Mouse (Mus musculus) midbrain, postnatal 0 days (tissue): ENCODE results near the gene BC025920. TPM values are rescaled to one million over a fixed set of nuclear protein-coding genes. Genes with fewer than 3 reads are reported as not detected.
A peak's percentile ranks its signal among the peaks of the same experiment; 100 is the strongest.

Experiments used
- ATAC-seq: fragments of 200-750 bp; cut with Nextera tagmentation; 2 replicates; pipeline ENCODE4 v1.8.0; 2017; ENCODE audit warnings: moderate number of reproducible peaks, mild to moderate bottlenecking, moderate TSS enrichment, moderate library complexity; ENCODE audit not compliant: low FRiP score
- DNase-seq: peaks from one replicate; pipeline ENCODE4 v3.0.0-alpha.2; 2015; ENCODE audit warnings: low spot score
- H3K27ac ChIP-seq: fragments of 300-500 bp; sonication (generic); 2 replicates; pipeline ENCODE4 v1.5.1; 2014; ENCODE audit warnings: low read depth, mild to moderate bottlenecking, low read length, mixed read lengths
- H3K27me3 ChIP-seq: fragments of 300-500 bp; sonication (generic); 2 replicates; pipeline ENCODE4 v1.6.1; 2014; ENCODE audit warnings: low read length, control low read depth, mixed read lengths; ENCODE audit not compliant: insufficient read depth
- H3K36me3 ChIP-seq: fragments of 300-500 bp; sonication (generic); 2 replicates; pipeline ENCODE4 v1.6.1; 2014; ENCODE audit warnings: low read length, control low read depth, mixed read lengths; ENCODE audit not compliant: insufficient read depth
- H3K4me1 ChIP-seq: fragments of 300-500 bp; sonication (generic); 2 replicates; pipeline ENCODE4 v1.6.1; 2014; ENCODE audit warnings: mild to moderate bottlenecking, control low read depth, antibody characterized with exemption, low read length, mixed read lengths; ENCODE audit not compliant: insufficient read depth
- H3K4me2 ChIP-seq: fragments of 300-500 bp; sonication (generic); 2 replicates; pipeline ENCODE4 v1.6.1; 2014; ENCODE audit warnings: low read depth, mild to moderate bottlenecking, low read length, mixed read lengths; ENCODE audit not compliant: poor library complexity, severe bottlenecking
- H3K4me3 ChIP-seq: fragments of 300-500 bp; sonication (generic); 2 replicates; pipeline ENCODE4 v1.5.1; 2014; ENCODE audit warnings: low read depth, mild to moderate bottlenecking, low read length, moderate library complexity
- H3K9ac ChIP-seq: fragments of 300-500 bp; sonication (generic); replicated peaks from 2 replicates; pipeline ENCODE4 v1.6.1; 2014; ENCODE audit warnings: mild to moderate bottlenecking, low read length, moderate library complexity, mixed read lengths; ENCODE audit not compliant: poor library complexity, severe bottlenecking
- H3K9me3 ChIP-seq: fragments of 300-500 bp; sonication (generic); 2 replicates; pipeline ENCODE4 v1.6.1; 2016; ENCODE audit warnings: low read length, control low read depth
- CTCF ChIP-seq: IDR thresholded peaks from 2 replicates; pipeline ENCODE4 v1.5.1; 2016; ENCODE audit warnings: antibody characterized with exemption, mild to moderate bottlenecking
- WGBS: fragments of 180-500 bp; shearing (Covaris S2); extraction: QIAGEN DNeasy Blood & Tissue Kit; methylation state at CpG from one replicate; pipeline ENCODE4 v1.1.7; 2014; 5-methylcytosine and 5-hydroxymethylcytosine counted together
- polyA plus RNA-seq: library from polyadenylated mRNA; unstranded; fragments of >200 nt; fragmentation: Nextera tagmentation; extraction: Ambion mirVana; gene quantifications from 2 replicates; pipeline ENCODE4 v1.2.1, GENCODE M21; 2015
- total RNA-seq: library from RNA; depleted of rRNA; stranded (reverse); fragments of >200 nt; gene quantifications from 2 replicates; pipeline ENCODE4 v1.2.3, GENCODE M21; 2014; rRNA removed

BC025920 gene
- total RNA-seq: 1.2 and 2.6 TPM in 2 replicates
- polyA plus RNA-seq: 0.80 and 1.6 TPM in 2 replicates

DNA sequence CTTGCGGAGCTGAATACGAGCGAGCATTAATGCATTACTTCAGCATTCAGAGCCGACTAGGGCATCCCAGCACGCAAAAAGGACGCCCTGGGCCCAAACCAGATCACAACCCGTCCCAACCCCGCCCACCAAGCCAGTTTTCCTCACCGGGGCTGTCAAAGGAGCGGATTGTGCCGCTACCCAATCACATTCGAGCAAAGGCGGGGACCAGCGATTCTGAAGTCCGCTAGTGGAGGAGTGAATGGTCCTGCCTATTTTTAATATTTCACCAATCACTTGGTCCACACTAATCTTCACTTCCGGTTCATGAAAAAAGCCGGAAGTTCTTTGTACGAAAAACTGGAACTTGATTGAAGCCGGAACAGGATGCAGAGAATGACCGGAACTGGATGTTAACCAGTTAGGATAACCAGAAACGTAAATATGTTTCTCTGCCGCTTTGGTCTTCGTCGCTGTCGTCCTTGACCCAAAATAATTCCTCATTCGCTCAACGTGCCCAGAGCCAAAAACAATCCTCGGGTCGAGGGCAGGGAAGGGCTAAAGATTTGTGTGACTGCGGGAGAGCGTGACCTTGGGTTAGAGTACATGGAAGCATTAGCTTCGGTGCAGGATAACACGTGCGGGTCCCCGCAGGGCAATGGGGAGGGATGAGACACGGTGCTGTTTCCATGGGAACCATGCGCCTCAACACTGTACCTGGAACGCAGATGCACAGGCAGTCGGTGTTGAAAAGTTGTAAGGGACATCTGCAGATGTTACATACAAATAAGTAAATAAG lies at the start of gene BC025920:
Gene BC025920, plus strand, starts transcription at position 297 of the 778 bp plus-strand sequence.
- Histone ChIP-seq H3K4me1 (peaks cover 4% of the 10 kb centered on the region; the same call in 1 of the 2 replicates), H3K4me2 (peak within 1 kb of the TSS; percentile 53), H3K9ac (peak within 1 kb of the TSS; percentile 52; the same call in 1 of the 2 replicates), H3K27me3 (no peaks in the 10 kb centered on the region), H3K9me3 (no peaks in the 10 kb centered on the region), H3K27ac (peak within 1 kb of the TSS; percentile 87), H3K36me3 (no peaks in the 10 kb centered on the region), H3K4me3 (peak within 1 kb of the TSS; percentile 38)
- DNase-seq (peak; percentile 99), ATAC-seq (peak; percentile 88)
- peak; percentile 14; the same call in 1 of the 2 replicates for TF ChIP-seq CTCF
- WGBS: under 1% methylated on average over 39 of the region's 39 CpGs

- 77% methylated on average over 3 of the region's 3 CpGs for WGBS
- no peaks in the 10 kb centered on the region for H3K9me3 ChIP-seq
- H3K4me1 ChIP-seq: peaks cover 11% of the 10 kb centered on the region; the same call in 1 of the 2 replicates
- no peak overlapping the region for H3K27ac ChIP-seq
- no peak overlapping the region for H3K4me2 ChIP-seq
- TF ChIP-seq CTCF: peak; percentile 65
- no peaks in the 10 kb centered on the region for H3K27me3 ChIP-seq
- H3K4me3 ChIP-seq: no peak overlapping the region
- no peaks in the 10 kb centered on the region for H3K36me3 ChIP-seq
- ATAC-seq (no peak), DNase-seq (no peak)
- H3K9ac ChIP-seq: no peak overlapping the region
Measured at GRCm38 (mm10) chr10:81556282-81556681, 49.8 kb upstream of the BC025920 start.

GRCm38 (mm10) chr10:81557491-81557890 lies 48.6 kb upstream of the BC025920 start:
- H3K36me3 ChIP-seq: no peaks in the 10 kb centered on the region
- H3K4me1 ChIP-seq: peaks cover 6% of the 10 kb centered on the region; the same call in 1 of the 2 replicates
- TF ChIP-seq CTCF: no peak
- 50% methylated on average over 1 of the region's 1 CpGs for WGBS
- H3K27me3 ChIP-seq: no peaks in the 10 kb centered on the region
- H3K9me3 ChIP-seq: no peaks in the 10 kb centered on the region
- H3K27ac ChIP-seq: no peak overlapping the region
- H3K9ac ChIP-seq: no peak overlapping the region
- H3K4me3 ChIP-seq: no peak overlapping the region
- H3K4me2 ChIP-seq: no peak overlapping the region
- DNase-seq (no peak), ATAC-seq (no peak)

DNA sequence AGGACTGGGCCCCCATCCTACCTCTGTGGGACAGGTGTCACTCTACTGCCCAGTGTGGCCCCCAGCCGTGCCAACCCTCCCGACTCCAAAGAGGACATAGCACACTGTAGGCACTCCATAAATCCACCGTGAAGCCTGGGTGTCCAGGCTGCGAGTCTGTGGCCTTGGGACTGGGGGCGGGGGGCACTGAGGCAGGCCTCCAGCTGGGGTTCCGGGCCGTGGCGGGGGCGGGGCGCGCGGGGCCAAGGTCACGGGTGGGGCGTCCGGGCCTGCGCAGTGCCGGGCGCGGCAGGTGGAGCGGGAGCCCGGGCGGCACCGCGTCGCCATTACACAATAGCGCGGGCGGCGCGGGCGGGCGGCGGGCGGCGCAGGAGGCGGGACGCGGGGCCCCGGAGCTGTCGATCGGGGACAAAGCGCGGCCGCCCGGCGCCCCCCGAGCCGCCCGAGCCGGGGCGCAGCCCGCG lies 46.9 kb upstream of the BC025920 start, which contains the start of gene Aes:
Gene Aes, plus strand, starts transcription at position 326 of the 464 bp plus-strand sequence.
- no peaks in the 10 kb centered on the region for H3K9me3 ChIP-seq
- H3K9ac ChIP-seq: peak within 1 kb of the TSS; percentile 94
- no peak for TF ChIP-seq CTCF
- WGBS: 0% methylated on average over 17 of the region's 53 CpGs
- peak; percentile 52 for ATAC-seq
- peak within 1 kb of the TSS; percentile 95 for H3K4me2 ChIP-seq
- H3K4me1 ChIP-seq: peaks cover 6% of the 10 kb centered on the region; the same call in 1 of the 2 replicates
- peak within 1 kb of the TSS; percentile 75 for H3K4me3 ChIP-seq
- H3K27me3 ChIP-seq: no peaks in the 10 kb centered on the region
- DNase-seq: peak; percentile 55
- peak within 1 kb of the TSS; percentile 83 for H3K27ac ChIP-seq
- H3K36me3 ChIP-seq: peaks cover under 1% of the 10 kb centered on the region; the same call in 1 of the 2 replicates

DNA sequence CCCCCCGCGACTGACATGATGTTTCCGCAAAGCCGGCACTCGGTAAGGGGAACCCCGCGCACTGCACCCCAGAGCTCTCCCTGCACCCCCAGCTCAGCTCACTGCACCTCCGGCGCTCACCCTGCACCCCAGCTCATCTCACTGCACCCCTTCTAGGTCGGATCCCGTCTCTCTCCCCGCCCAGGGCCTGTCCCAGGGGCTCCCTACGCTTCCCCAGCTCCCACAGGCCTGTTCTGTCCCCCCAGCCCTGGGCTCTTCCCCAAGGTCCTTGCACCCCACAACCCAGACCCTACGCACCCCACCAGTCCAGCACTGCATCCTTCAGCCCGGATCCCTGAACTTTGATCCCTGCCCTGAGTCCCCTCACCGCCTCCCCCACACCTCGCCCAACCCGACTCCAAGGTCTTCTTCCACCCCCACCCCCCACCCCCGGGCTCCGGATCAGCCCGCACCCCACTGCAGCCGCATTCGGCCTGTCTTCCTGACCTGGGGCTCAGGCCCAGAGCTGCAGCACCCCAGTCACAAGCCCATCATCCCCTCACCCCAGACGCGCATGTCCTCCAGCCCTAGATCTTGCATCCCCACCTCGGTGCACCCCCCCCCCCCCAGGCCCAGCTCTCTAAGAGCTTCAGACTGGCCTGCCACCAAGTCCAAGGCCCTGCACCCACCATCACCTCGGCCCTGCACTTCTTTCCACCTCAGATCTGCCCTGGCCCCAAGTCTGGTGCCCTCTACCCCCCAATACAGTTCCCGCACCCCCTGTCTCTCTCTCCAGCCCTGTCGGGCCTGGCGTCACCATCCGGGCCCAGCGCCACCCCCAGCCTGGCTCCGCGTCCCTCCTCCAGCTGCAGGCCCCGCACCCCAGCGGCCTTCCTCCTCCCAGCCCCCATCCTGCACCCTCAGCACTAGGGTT lies 46.2 kb upstream of the BC025920 start:
- DNase-seq (peak; percentile 37), ATAC-seq (peak; percentile 32)
- peak overlapping the region; percentile 95 for H3K4me2 ChIP-seq
- no peak; the same call in 1 of the 2 replicates for TF ChIP-seq CTCF
- peaks cover 6% of the 10 kb centered on the region; the same call in 1 of the 2 replicates for H3K4me1 ChIP-seq
- H3K9me3 ChIP-seq: no peaks in the 10 kb centered on the region
- peaks cover 7% of the 10 kb centered on the region; the same call in 1 of the 2 replicates for H3K36me3 ChIP-seq
- no peaks in the 10 kb centered on the region for H3K27me3 ChIP-seq
- H3K9ac ChIP-seq: peak overlapping the region; percentile 94
- WGBS: under 1% methylated on average over 29 of the region's 36 CpGs
- peak overlapping the region; percentile 75 for H3K4me3 ChIP-seq
- peak overlapping the region; percentile 83 for H3K27ac ChIP-seq
